Comparison of ENCODE assay signal across 8 mouse cellular contexts in the genomic region with DNA sequence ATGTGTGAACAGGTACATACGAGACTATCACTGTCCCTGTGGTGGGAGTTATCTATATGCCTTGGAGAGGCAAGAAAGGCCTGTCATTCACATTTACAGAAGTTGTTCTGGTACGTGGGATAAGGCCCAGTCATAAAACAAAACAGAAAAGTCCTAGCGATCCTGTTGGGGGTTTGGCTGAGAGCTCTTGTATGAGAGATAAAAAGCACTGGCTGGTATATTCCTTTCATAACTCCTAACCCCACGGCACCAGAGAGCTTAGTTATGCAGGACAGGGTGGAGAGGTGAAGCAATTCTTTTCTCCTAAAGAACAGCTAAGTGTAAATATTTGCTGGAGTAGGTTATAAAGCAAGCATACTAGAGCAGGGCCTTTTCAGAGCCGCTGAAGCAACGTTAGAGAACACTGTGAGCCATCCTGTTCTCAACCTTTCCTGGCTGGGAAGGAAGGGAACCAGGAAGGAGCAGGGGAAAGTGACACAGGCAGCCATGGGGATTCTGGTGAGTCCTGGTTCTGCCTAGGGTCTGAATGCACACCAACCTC. TPM values are rescaled to one million over a fixed set of nuclear protein-coding genes. Genes with fewer than 3 reads are reported as not detected.
DNase-seq lines count a peak whose midpoint lies in the region; ATAC-seq lines count a peak whose summit lies in the region.

No protein-coding gene starts in this region.

- WGBS in heart, embryonic 10.5 days = 23% methylated on average over 6 of the region's 6 CpGs
- WGBS in embryonic facial prominence, embryonic 10.5 days = 63% methylated on average over 6 of the region's 6 CpGs
- WGBS in large intestine, adult 2 months = 7% methylated on average over 6 of the region's 6 CpGs
- 51% methylated on average over 6 of the region's 6 CpGs for WGBS in midbrain, embryonic 12.5 days

- H3K4me3 ChIP-seq in heart, embryonic 10.5 days = peak overlapping the region; percentile 100
- H3K4me3 ChIP-seq in embryonic facial prominence, embryonic 10.5 days = peak overlapping the region; percentile 98
- peak overlapping the region; percentile 98; the same call in 1 of the 2 replicates for H3K4me3 ChIP-seq in midbrain, embryonic 12.5 days

- H3K9ac ChIP-seq in midbrain, embryonic 12.5 days (replicated peaks) = peak overlapping the region; percentile 91

- no peaks in the 10 kb centered on the region for H3K27me3 ChIP-seq in heart, embryonic 10.5 days (ENCODE audit: insufficient read depth, poor library complexity, severe bottlenecking)
- no peaks in the 10 kb centered on the region for H3K27me3 ChIP-seq in embryonic facial prominence, embryonic 10.5 days (replicated peaks; ENCODE audit: low read depth, poor library complexity, severe bottlenecking)
- no peaks in the 10 kb centered on the region for H3K27me3 ChIP-seq in midbrain, embryonic 12.5 days

- no peak for ATAC-seq in midbrain, embryonic 12.5 days (ENCODE audit: low FRiP score, low read depth)

- peaks cover 70% of the 10 kb centered on the region for H3K4me1 ChIP-seq in heart, embryonic 10.5 days
- peaks cover 74% of the 10 kb centered on the region for H3K4me1 ChIP-seq in embryonic facial prominence, embryonic 10.5 days
- H3K4me1 ChIP-seq in midbrain, embryonic 12.5 days = peaks cover 42% of the 10 kb centered on the region

- H3K27ac ChIP-seq in heart, embryonic 10.5 days = peak overlapping the region; percentile 96
- H3K27ac ChIP-seq in embryonic facial prominence, embryonic 10.5 days (replicated peaks) = peak overlapping the region; percentile 97
- no peak overlapping the region for H3K27ac ChIP-seq in midbrain, embryonic 12.5 days (replicated peaks)

- peak overlapping the region; percentile 90 for H3K4me2 ChIP-seq in midbrain, embryonic 12.5 days (replicated peaks)

- intact Hi-C loops in heart, postnatal 10 days (cut with DNase I) = loop anchor here (5.0 to 10.0 kb wide), 2 partner anchors 147 to 585 kb away; a partner anchor contains a TSS
- intact Hi-C loops in left cerebral cortex, postnatal 10 days (cut with DNase I) = loop anchor here (5.0 to 10.0 kb wide), 2 partner anchors 37 to 175 kb away; a partner anchor contains a TSS

- no peaks in the 10 kb centered on the region for H3K9me3 ChIP-seq in heart, embryonic 10.5 days
- H3K9me3 ChIP-seq in embryonic facial prominence, embryonic 10.5 days = no peaks in the 10 kb centered on the region
- no peaks in the 10 kb centered on the region for H3K9me3 ChIP-seq in midbrain, embryonic 12.5 days

- DNase-seq in heart, embryonic 10.5 days (ENCODE audit: low spot score) = no peak
- DNase-seq in heart, postnatal 10 days = no peak
- DNase-seq in embryonic facial prominence, embryonic 10.5 days (ENCODE audit: low spot score) = no peak
- DNase-seq in large intestine, adult 2 months (ENCODE audit: low read depth, low spot score) = peak; percentile 62
- no peak for DNase-seq in B cell, adult 2 months
- DNase-seq in gastrocnemius, postnatal 4 days (ENCODE audit: low spot score in 2 of 2) = no peak
- DNase-seq in left cerebral cortex, postnatal 10 days (ENCODE audit: extremely low spot score in 1 of 2, low spot score in 2 of 2) = no peak

- peaks cover 8% of the 10 kb centered on the region for H3K36me3 ChIP-seq in heart, embryonic 10.5 days
- H3K36me3 ChIP-seq in embryonic facial prominence, embryonic 10.5 days (replicated peaks) = peaks cover 25% of the 10 kb centered on the region
- no peaks in the 10 kb centered on the region for H3K36me3 ChIP-seq in midbrain, embryonic 12.5 days

RNA-seq across cellular contexts. Expression of a gene that starts 2.6 kb away (rescaled TPM):
- 319 and 371 TPM in 2 replicates for polyA plus RNA-seq in heart, embryonic 10.5 days (2016; fragmentation: Nextera tagmentation; extraction: Ambion mirVana)
- 100 to 1,000 TPM; 173 to 174 TPM for total RNA-seq in heart, postnatal 10 days (2021)
- 260 and 269 TPM in 2 replicates for polyA plus RNA-seq in embryonic facial prominence, embryonic 10.5 days (2016; fragmentation: Nextera tagmentation; extraction: Ambion mirVana)
- polyA plus RNA-seq in large intestine, adult 2 months (2012; rRNA removed) = 542 and 776 TPM in 2 replicates
- 162 and 175 TPM in 2 replicates for polyA plus RNA-seq in midbrain, embryonic 12.5 days (2016; fragmentation: Nextera tagmentation; extraction: Ambion mirVana)
- total RNA-seq in gastrocnemius, postnatal 4 days (2021) = 100 to 1,000 TPM; 133 to 160 TPM
- total RNA-seq in left cerebral cortex, postnatal 10 days (2021) = 100 to 1,000 TPM; 151 to 160 TPM

RNA-seq across cellular contexts. Expression of a gene that starts 22.1 kb away (rescaled TPM):
- polyA plus RNA-seq in heart, embryonic 10.5 days (2016; fragmentation: Nextera tagmentation; extraction: Ambion mirVana) = 289 and 329 TPM in 2 replicates
- total RNA-seq in heart, postnatal 10 days (2021) = 100 to 1,000 TPM; 185 to 188 TPM
- polyA plus RNA-seq in embryonic facial prominence, embryonic 10.5 days (2016; fragmentation: Nextera tagmentation; extraction: Ambion mirVana) = 444 and 454 TPM in 2 replicates
- polyA plus RNA-seq in large intestine, adult 2 months (2012; rRNA removed) = 281 and 323 TPM in 2 replicates
- 324 and 335 TPM in 2 replicates for polyA plus RNA-seq in midbrain, embryonic 12.5 days (2016; fragmentation: Nextera tagmentation; extraction: Ambion mirVana)
- total RNA-seq in gastrocnemius, postnatal 4 days (2021) = 100 to 1,000 TPM; 191 to 212 TPM
- 100 to 1,000 TPM; 171 to 178 TPM for total RNA-seq in left cerebral cortex, postnatal 10 days (2021)

RNA-seq across cellular contexts. Expression of a gene that starts 22.3 kb away (rescaled TPM):
- 9.9 and 14.3 TPM in 2 replicates for polyA plus RNA-seq in heart, embryonic 10.5 days (2016; fragmentation: Nextera tagmentation; extraction: Ambion mirVana)
- 1 to 10 TPM; 2.0 to 2.2 TPM for total RNA-seq in heart, postnatal 10 days (2021)
- polyA plus RNA-seq in embryonic facial prominence, embryonic 10.5 days (2016; fragmentation: Nextera tagmentation; extraction: Ambion mirVana) = 11.6 and 14.4 TPM in 2 replicates
- polyA plus RNA-seq in large intestine, adult 2 months (2012; rRNA removed) = 21.4 and 27.4 TPM in 2 replicates
- 5.4 and 6.2 TPM in 2 replicates for polyA plus RNA-seq in midbrain, embryonic 12.5 days (2016; fragmentation: Nextera tagmentation; extraction: Ambion mirVana)
- 1 to 10 TPM; 1.3 to 1.6 TPM for total RNA-seq in gastrocnemius, postnatal 4 days (2021)
- total RNA-seq in left cerebral cortex, postnatal 10 days (2021) = 1 to 10 TPM; 5.8 to 6.0 TPM
